Mouse (Mus musculus) embryonic fibroblast, embryonic 13.5 days (primary cell): ENCODE measurements around the gene Tcp11l2.

Experiments
- CTCF ChIP-seq: IDR thresholded peaks from 2 replicates; pipeline ENCODE4 v1.5.1; 2011; ENCODE audit warnings: mild to moderate bottlenecking, control low read depth, low read length, moderate library complexity, borderline replicate concordance; ENCODE audit not compliant: insufficient read depth
- POLR2A ChIP-seq: IDR thresholded peaks from 2 replicates; pipeline ENCODE4 v1.6.1; 2011; ENCODE audit warnings: low read depth, mild to moderate bottlenecking, control low read depth, low read length, moderate library complexity

- TF ChIP-seq CTCF: no peak
- TF ChIP-seq POLR2A: no peak; the same call in 1 of the 2 replicates
Observed at GRCm38 (mm10) chr10:84532191-84532889, 44.1 kb upstream of the Tcp11l2 start.
